Mouse (Mus musculus) limb, embryonic 14.5 days (tissue): ENCODE measurements at regions not wholly inside any gene's neighbourhood (a gene's known extent, or its start where the extent isn't known, plus 50 kb on each side); places are given as distances from the start of the nearest gene placed in this dataset.

ENCODE experiments used
- ATAC-seq: fragments of 200-750 bp; cut with Nextera tagmentation; 2 replicates; pipeline ENCODE4 v1.8.0; 2017; ENCODE audit warnings: low read depth, moderate number of reproducible peaks, moderate TSS enrichment; ENCODE audit not compliant: low FRiP score
- DNase-seq: peaks from one replicate; pipeline ENCODE4 v3.0.0-alpha.2; 2015; ENCODE audit warnings: low spot score
- H3K27ac ChIP-seq: fragments of 300-500 bp; sonication (generic); replicated peaks from 2 replicates; pipeline ENCODE4 v1.5.1; 2014; ENCODE audit warnings: low read depth, mild to moderate bottlenecking, low read length, moderate library complexity, mixed read lengths
- H3K27me3 ChIP-seq: fragments of 300-500 bp; sonication (generic); 2 replicates; pipeline ENCODE4 v1.6.1; 2014; ENCODE audit warnings: low read length, mixed read lengths; ENCODE audit not compliant: control insufficient read depth, insufficient read depth
- H3K36me3 ChIP-seq: fragments of 300-500 bp; sonication (generic); 2 replicates; pipeline ENCODE4 v1.6.1; 2014; ENCODE audit warnings: mild to moderate bottlenecking, low read length, moderate library complexity, mixed read lengths; ENCODE audit not compliant: control insufficient read depth, insufficient read depth
- H3K4me1 ChIP-seq: fragments of 300-500 bp; sonication (generic); 2 replicates; pipeline ENCODE4 v1.6.1; 2014; ENCODE audit warnings: antibody characterized with exemption, low read length, mixed read lengths; ENCODE audit not compliant: control insufficient read depth, insufficient read depth
- H3K4me2 ChIP-seq: fragments of 300-500 bp; sonication (generic); replicated peaks from 2 replicates; pipeline ENCODE4 v1.6.1; 2014; ENCODE audit warnings: low read depth, mild to moderate bottlenecking, low read length, moderate library complexity; ENCODE audit not compliant: severe bottlenecking
- H3K4me3 ChIP-seq: fragments of 300-500 bp; sonication (generic); replicated peaks from 2 replicates; pipeline ENCODE4 v1.5.1; 2014; ENCODE audit warnings: low read length
- H3K9ac ChIP-seq: fragments of 300-500 bp; sonication (generic); 2 replicates; pipeline ENCODE4 v1.6.1; 2014; ENCODE audit warnings: mild to moderate bottlenecking, low read depth, low read length, moderate library complexity; ENCODE audit not compliant: severe bottlenecking
- H3K9me3 ChIP-seq: fragments of 300-500 bp; sonication (generic); 2 replicates; pipeline ENCODE4 v1.6.1; 2016; ENCODE audit warnings: low read length; ENCODE audit not compliant: control insufficient read depth
- POLR2A ChIP-seq: fragments of 200-500 bp; IDR thresholded peaks from 2 replicates; pipeline ENCODE4 v1.8.0; 2012; ENCODE audit warnings: inconsistent platforms, mild to moderate bottlenecking, moderate library complexity, borderline replicate concordance; ENCODE audit not compliant: insufficient read depth, insufficient read length; ENCODE audit errors: extremely low read depth
- WGBS: fragments of 180-500 bp; shearing (Covaris S2); extraction: QIAGEN DNeasy Blood & Tissue Kit; methylation state at CpG from one replicate; pipeline ENCODE4 v1.1.7; 2014; 5-methylcytosine and 5-hydroxymethylcytosine counted together

GRCm38 (mm10) chr8:35111130-35111529 lies 654.5 kb upstream of the Gm19410 start:
- Histone ChIP-seq H3K36me3 (no peaks in the 10 kb centered on the region), H3K27ac (no peak overlapping the region), H3K27me3 (no peaks in the 10 kb centered on the region), H3K9me3 (no peaks in the 10 kb centered on the region), H3K9ac (no peak overlapping the region), H3K4me3 (no peak overlapping the region), H3K4me2 (no peak overlapping the region), H3K4me1 (no peaks in the 10 kb centered on the region)
- TF ChIP-seq POLR2A: no peak
- no peak for DNase-seq
- no peak for ATAC-seq
- WGBS: 70% methylated on average over 7 of the region's 7 CpGs

GRCm38 (mm10) chr8:35112591-35113265 lies 652.9 kb upstream of the Gm19410 start:
- H3K27ac ChIP-seq: no peak overlapping the region
- no peaks in the 10 kb centered on the region for H3K27me3 ChIP-seq
- H3K9me3 ChIP-seq: no peaks in the 10 kb centered on the region
- no peaks in the 10 kb centered on the region for H3K36me3 ChIP-seq
- H3K4me3 ChIP-seq: no peak overlapping the region
- H3K9ac ChIP-seq: no peak overlapping the region
- WGBS: 62% methylated on average over 7 of the region's 7 CpGs
- no peak for ATAC-seq
- no peaks in the 10 kb centered on the region for H3K4me1 ChIP-seq
- TF ChIP-seq POLR2A: no peak
- no peak for DNase-seq
- H3K4me2 ChIP-seq: no peak overlapping the region

- H3K36me3 ChIP-seq: no peaks in the 10 kb centered on the region
- no peaks in the 10 kb centered on the region for H3K9me3 ChIP-seq
- H3K4me2 ChIP-seq: no peak overlapping the region
- TF ChIP-seq POLR2A: no peak
- WGBS: 77% methylated on average over 10 of the region's 10 CpGs
- no peaks in the 10 kb centered on the region for H3K27me3 ChIP-seq
- H3K4me1 ChIP-seq: no peaks in the 10 kb centered on the region
- DNase-seq (no peak), ATAC-seq (no peak)
- H3K9ac ChIP-seq: no peak overlapping the region
- H3K4me3 ChIP-seq: no peak overlapping the region
- H3K27ac ChIP-seq: no peak overlapping the region
These were observed 651.6 kb upstream of the Gm19410 start for GRCm38 (mm10) chr8:35114031-35114430.

- Histone ChIP-seq H3K9me3 (no peaks in the 10 kb centered on the region), H3K4me1 (0 out of 2 replicates have a peak, but pooled peaks cover 5% of the 10 kb centered on the region), H3K36me3 (no peaks in the 10 kb centered on the region), H3K4me2 (no peak overlapping the region), H3K27ac (no peak overlapping the region), H3K9ac (no peak overlapping the region), H3K4me3 (no peak overlapping the region), H3K27me3 (no peaks in the 10 kb centered on the region)
- TF ChIP-seq POLR2A: no peak
- DNase-seq (no peak), ATAC-seq (no peak)
- WGBS: 75% methylated on average over 5 of the region's 5 CpGs
These were observed 645.0 kb upstream of the Gm19410 start for GRCm38 (mm10) chr8:35120612-35121011.

GRCm38 (mm10) chr8:35121084-35121483 lies 644.5 kb upstream of the Gm19410 start:
- no peak overlapping the region for H3K4me3 ChIP-seq
- no peaks in the 10 kb centered on the region for H3K36me3 ChIP-seq
- no peak for TF ChIP-seq POLR2A
- H3K4me1 ChIP-seq: 0 out of 2 replicates have a peak, but pooled peaks cover 5% of the 10 kb centered on the region
- H3K9me3 ChIP-seq: no peaks in the 10 kb centered on the region
- no peak overlapping the region for H3K27ac ChIP-seq
- no peak overlapping the region for H3K4me2 ChIP-seq
- no peak overlapping the region for H3K9ac ChIP-seq
- WGBS: 92% methylated on average over 8 of the region's 8 CpGs
- H3K27me3 ChIP-seq: no peaks in the 10 kb centered on the region
- ATAC-seq (no peak), DNase-seq (no peak)
